Mouse (Mus musculus) c-Kit-negative CD71-positive TER-119-positive erythroid progenitor cells, embryonic 14.5 days (primary cell): ENCODE measurements around the gene Iqca.

ENCODE experiments used
- DNase-seq: peaks from one replicate; pipeline ENCODE4 v3.0.0-alpha.2; 2013; ENCODE audit warnings: low read depth, low spot score

Iqca gene

DNA sequence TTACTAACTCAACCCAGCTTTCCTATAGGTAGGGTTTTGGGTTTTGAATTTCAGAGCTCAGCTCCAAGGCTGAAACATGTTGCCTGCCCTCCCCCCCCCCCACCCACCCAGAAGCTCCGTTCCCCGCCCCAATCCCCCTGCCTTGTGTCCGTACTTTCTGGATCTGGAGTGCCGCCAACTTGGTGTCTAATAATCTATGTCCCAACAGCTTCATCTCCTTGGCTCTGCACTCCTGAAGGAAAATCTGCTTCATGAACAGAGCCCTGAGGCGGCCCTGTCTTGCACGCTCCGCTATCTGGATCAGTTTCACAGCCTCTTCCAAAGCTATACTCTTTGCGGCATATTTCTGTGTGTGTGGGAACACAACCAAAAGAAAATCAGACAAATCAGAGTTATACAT is 13.5 kb downstream of the Iqca start:
- no peak for DNase-seq

DNA sequence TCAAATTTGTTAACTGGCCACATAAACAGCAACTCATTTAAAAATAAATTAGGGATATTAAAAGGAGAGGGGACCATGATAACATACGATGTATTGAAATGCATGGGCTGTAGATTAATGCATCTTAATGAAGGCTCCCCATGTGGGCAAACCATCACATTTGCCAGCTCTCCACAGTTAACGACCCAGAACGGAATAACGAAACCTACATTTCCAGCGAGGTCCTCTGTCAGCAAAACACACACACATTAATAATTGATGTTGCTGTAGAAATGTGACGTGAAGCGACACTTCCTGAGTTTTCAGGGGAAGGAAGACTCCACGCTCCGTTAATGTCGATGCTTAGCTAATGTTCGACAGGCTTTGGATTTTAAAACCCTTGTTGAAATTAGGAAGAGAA is 20.8 kb downstream of the Iqca start:
- no peak for DNase-seq

GRCm38 (mm10) chr1:90131982-90132381 is 21.2 kb downstream of the Iqca start:
- no peak for DNase-seq

- DNase-seq, result no peak
Observed at GRCm38 (mm10) chr1:90124561-90124960, 28.6 kb downstream of the Iqca start.

DNA sequence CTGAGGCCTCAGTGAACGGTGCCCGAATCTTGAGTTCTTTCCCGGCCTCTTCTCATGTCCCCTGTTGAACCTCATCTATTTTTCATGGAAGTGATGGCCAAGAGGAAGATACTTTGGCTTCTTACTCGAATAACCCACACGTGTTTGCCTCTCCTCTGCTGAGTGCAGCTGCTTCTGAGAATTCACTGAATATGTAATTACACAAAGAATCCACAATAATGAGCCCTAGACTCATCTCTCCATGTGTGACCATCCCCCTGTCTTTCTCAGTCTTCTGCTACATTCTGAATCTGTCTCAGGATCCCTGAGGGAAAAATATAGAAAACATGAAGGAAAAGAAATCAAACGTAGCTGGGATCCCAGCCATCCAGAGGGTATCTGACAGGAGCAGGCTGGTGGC is 32.5 kb downstream of the Iqca start:
- DNase-seq, result no peak

DNA sequence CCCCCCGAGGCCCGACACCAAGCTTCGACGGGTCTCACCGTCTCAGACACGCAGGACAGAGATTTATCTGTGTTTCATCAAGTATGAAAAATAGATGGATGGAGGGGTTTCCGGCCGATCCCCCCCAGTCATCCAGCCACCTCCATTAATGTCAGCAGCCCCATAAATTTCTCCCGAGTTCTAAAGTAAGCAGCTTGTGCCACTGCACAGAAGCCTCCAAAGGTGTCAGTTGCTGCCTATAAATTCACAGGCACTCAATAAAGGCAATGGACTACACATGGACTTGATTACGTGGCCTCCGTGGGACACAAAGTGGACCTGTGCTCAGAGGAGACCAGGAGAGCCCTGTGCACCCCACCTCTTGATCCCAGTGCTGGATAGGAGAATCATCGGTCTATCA is 34.0 kb downstream of the Iqca start:
- DNase-seq, result no peak

GRCm38 (mm10) chr1:90117207-90117606 is 36.0 kb downstream of the Iqca start:
- DNase-seq, result no peak

GRCm38 (mm10) chr1:90114586-90114985 is 38.6 kb downstream of the Iqca start:
- no peak for DNase-seq

GRCm38 (mm10) chr1:90113655-90114244 is 39.5 kb downstream of the Iqca start:
- no peak for DNase-seq

GRCm38 (mm10) chr1:90112669-90113068 is 40.5 kb downstream of the Iqca start:
- DNase-seq, result no peak

- DNase-seq, result no peak
Observed at GRCm38 (mm10) chr1:90111198-90111839, 41.9 kb downstream of the Iqca start.

DNA sequence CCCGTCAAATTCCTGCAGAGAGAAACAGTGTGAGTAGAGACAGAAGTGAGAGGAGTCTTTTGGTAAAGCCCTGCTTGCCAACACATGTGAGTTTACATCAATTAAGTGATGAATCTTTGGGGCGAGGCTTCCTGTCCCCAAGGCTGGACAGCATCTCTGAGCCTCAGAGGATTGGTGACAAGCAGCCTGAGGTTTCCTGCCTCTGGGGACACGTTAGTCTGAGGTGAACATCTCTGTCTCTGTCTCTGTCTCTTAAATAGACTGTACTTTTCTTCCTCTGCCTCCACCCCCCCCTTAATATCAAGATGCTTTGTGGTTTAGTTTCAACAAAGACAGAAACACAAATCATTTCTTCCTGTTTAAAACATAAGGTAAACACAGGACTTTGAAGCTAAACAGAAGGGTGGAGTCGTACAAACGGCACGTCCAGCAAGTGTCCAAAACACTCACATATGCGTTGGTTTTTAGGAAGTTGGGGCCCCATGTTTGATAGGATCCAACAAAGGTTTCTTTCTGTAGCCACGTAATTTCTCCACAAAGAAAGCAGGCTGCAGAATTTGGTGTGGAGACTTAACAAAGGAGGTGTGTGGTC is 49.2 kb downstream of the Iqca start:
- DNase-seq, result no peak

- no peak for DNase-seq
Observed at GRCm38 (mm10) chr1:90100360-90101232, 52.6 kb downstream of the Iqca start.

- DNase-seq, result no peak
Observed at GRCm38 (mm10) chr1:90092816-90093493, 60.2 kb downstream of the Iqca start.

GRCm38 (mm10) chr1:90088192-90088990 is 64.8 kb downstream of the Iqca start:
- DNase-seq, result no peak

- no peak for DNase-seq
Observed at GRCm38 (mm10) chr1:90086461-90086860, 66.7 kb downstream of the Iqca start.

GRCm38 (mm10) chr1:90085526-90086157 is 67.6 kb downstream of the Iqca start:
- DNase-seq, result no peak

DNA sequence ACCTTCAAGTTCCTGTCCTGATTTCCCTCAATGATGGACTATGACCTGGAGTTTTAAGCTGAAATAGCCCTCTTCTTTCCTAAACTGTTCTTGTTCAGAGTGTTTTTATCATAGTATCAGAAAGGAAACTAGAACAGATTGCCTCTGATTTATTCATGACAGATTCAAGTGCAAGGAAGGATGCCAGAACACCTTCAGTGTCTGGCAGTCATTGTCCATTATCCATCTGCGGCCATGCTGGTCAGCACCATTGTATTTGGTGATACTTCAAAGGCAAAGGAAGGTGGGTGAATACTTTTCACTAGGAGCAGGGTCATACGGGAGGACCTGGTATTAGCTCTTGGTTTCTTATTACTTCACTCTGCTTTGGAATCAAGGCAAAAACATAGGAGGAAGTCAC is 76.9 kb downstream of the Iqca start:
- no peak for DNase-seq

GRCm38 (mm10) chr1:90074779-90075178 is 78.4 kb downstream of the Iqca start:
- DNase-seq, result no peak

GRCm38 (mm10) chr1:90071812-90072580 is 81.2 kb downstream of the Iqca start:
- DNase-seq, result no peak
